Mouse (Mus musculus) heart, postnatal 10 days (tissue): ENCODE measurements around the gene Nmnat3. TPM values are rescaled to one million over a fixed set of nuclear protein-coding genes. Genes with fewer than 3 reads are reported as not detected.

Experiments used
- DNase-seq, 2 experiments: peaks; one replicate each; pipeline ENCODE4 v3.0.0; 2021
- intact Hi-C: fragments of 180-260 bp; cut with DNase I; formaldehyde crosslinking; loops from one replicate; pipeline ENCODE4 v1.15.1; 2025
- total RNA-seq, 2 experiments: library from RNA; stranded (reverse); gene quantifications; 2 replicates each; pipeline ENCODE4 v1.2.3; 2021

Nmnat3 gene
- total RNA-seq, 2 experiments from 2014 or later: 11.2 to 12.8 TPM

GRCm38 (mm10) chr9:98450976-98451375, 163.7 kb downstream of the Nmnat3 start:
- no peak for DNase-seq

DNA sequence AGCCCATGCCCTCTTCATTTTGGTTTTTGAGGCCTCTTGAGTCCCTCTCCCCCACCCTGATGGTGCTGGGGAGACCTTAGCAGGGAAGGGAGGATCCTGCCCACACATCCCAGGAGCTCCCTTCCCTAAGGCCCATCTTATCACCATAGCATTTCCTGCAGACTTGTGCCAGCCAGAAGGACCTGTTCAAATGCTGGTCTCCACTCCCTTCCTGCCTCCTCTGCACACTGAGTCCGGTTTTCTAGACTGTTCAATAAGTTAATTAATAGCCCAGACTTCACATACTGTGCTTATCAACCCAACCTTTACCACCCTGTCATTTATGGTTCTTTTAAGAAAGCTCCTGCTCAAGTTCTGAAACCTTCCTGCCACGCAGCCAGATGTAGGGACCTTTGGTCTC, 179.5 kb downstream of the Nmnat3 start:
- no peak for DNase-seq
- intact Hi-C loops: no loop called here

More at GRCm38 (mm10) chr9:98450976-98451375, 163.7 kb downstream of the Nmnat3 start:
- intact Hi-C loops: no loop called here

Other genes with a start within 250 kb of the Nmnat3 start
- gene Rbp1, start 135.5 kb downstream of the Nmnat3 start, total RNA-seq: 10 to 100 TPM; 13.1 to 14.6 TPM
- gene Rbp2, start 198.7 kb downstream of the Nmnat3 start, total RNA-seq: under 1 TPM in 1 of 2 experiments, not detected in 1; 0.41 TPM